Mouse (Mus musculus): ENCODE measurements around the gene Olfr1505. TPM values are rescaled to one million over a fixed set of nuclear protein-coding genes. Genes with fewer than 3 reads are reported as not detected.

The Olfr1505 gene
- not detected in 2 replicates for polyA plus RNA-seq (2016; fragmentation: Nextera tagmentation; extraction: Ambion mirVana)

- Histone ChIP-seq H3K4me2 (replicated peaks) (no peak within 1 kb of the TSS), H3K9me3 (replicated peaks) (no peaks in the 10 kb centered on the region), H3K27me3 (no peaks in the 10 kb centered on the region), H3K27ac (no peak within 1 kb of the TSS), H3K4me1 (no peaks in the 10 kb centered on the region), H3K36me3 (no peaks in the 10 kb centered on the region), H3K4me3 (no peak within 1 kb of the TSS), H3K9ac (no peak within 1 kb of the TSS)
- no peak for ATAC-seq (ENCODE audit: low FRiP score)
- 78% methylated on average over 2 of the region's 2 CpGs for WGBS
These were observed at the start of gene Olfr1505 for GRCm38 (mm10) chr19:13913230-13913629. Olfr1505 (plus strand) TSS chr19:13913530.

- Histone ChIP-seq H3K9ac (no peak within 1 kb of the TSS), H3K36me3 (no peaks in the 10 kb centered on the region), H3K9me3 (replicated peaks) (no peaks in the 10 kb centered on the region), H3K27me3 (no peaks in the 10 kb centered on the region), H3K4me1 (no peaks in the 10 kb centered on the region), H3K4me2 (replicated peaks) (no peak within 1 kb of the TSS), H3K4me3 (no peak within 1 kb of the TSS), H3K27ac (no peak within 1 kb of the TSS)
- 63% methylated on average over 1 of the region's 1 CpGs for WGBS
- no peak for ATAC-seq (ENCODE audit: low FRiP score)
These were observed 15.5 kb upstream of the Olfr1505 start, which contains the start of gene Olfr1504 for GRCm38 (mm10) chr19:13897828-13898227. Olfr1504 (minus strand) TSS chr19:13897928.

Other genes starting within 250 kb of the Olfr1505 start
- gene Olfr1491, start 216.3 kb upstream of the Olfr1505 start, polyA plus RNA-seq (2016; fragmentation: Nextera tagmentation; extraction: Ambion mirVana): not detected in 2 replicates
- gene Olfr1493-ps1, start 190.3 kb upstream of the Olfr1505 start, polyA plus RNA-seq (2016; fragmentation: Nextera tagmentation; extraction: Ambion mirVana): not detected in 2 replicates
- gene Olfr1494, start 173.8 kb upstream of the Olfr1505 start, polyA plus RNA-seq (2016; fragmentation: Nextera tagmentation; extraction: Ambion mirVana): not detected in 2 replicates
- not detected in 2 replicates for gene Olfr1495, start 148.9 kb upstream of the Olfr1505 start, polyA plus RNA-seq (2016; fragmentation: Nextera tagmentation; extraction: Ambion mirVana)
- not detected in 2 replicates for gene Olfr1496, start 135.7 kb upstream of the Olfr1505 start, polyA plus RNA-seq (2016; fragmentation: Nextera tagmentation; extraction: Ambion mirVana)
- gene Olfr1497, start 115.3 kb upstream of the Olfr1505 start, polyA plus RNA-seq (2016; fragmentation: Nextera tagmentation; extraction: Ambion mirVana): not detected in 2 replicates
- not detected in 2 replicates for gene Olfr1499, start 94.1 kb upstream of the Olfr1505 start, polyA plus RNA-seq (2016; fragmentation: Nextera tagmentation; extraction: Ambion mirVana)
- gene Olfr1500, start 83.0 kb upstream of the Olfr1505 start, polyA plus RNA-seq (2016; fragmentation: Nextera tagmentation; extraction: Ambion mirVana): not detected in 2 replicates
- not detected in 2 replicates for gene Olfr1501, start 62.8 kb upstream of the Olfr1505 start, polyA plus RNA-seq (2016; fragmentation: Nextera tagmentation; extraction: Ambion mirVana)
- not detected in 2 replicates for gene Olfr1502, start 51.7 kb upstream of the Olfr1505 start, polyA plus RNA-seq (2016; fragmentation: Nextera tagmentation; extraction: Ambion mirVana)
- gene Olfr1504, start 15.6 kb upstream of the Olfr1505 start, polyA plus RNA-seq (2016; fragmentation: Nextera tagmentation; extraction: Ambion mirVana): not detected in 2 replicates

Measured in hindbrain, embryonic 12.5 days (tissue).